Mouse (Mus musculus): Measurements from ENCODE around the gene Ppp4r4. TPM values are rescaled to one million over a fixed set of nuclear protein-coding genes. Genes with fewer than 3 reads are reported as not detected.

The Ppp4r4 gene
- polyA plus RNA-seq, 1 experiment = 0.99 TPM

GRCm38 (mm10) chr12:103551422-103551821 lies 19.3 kb downstream of the Ppp4r4 start:
- Histone ChIP-seq H3K4me3 (ENCODE audit: insufficient read depth, low read depth, low read length) (no peak overlapping the region), H3K27me3 (replicated peaks; ENCODE audit: control insufficient read depth, insufficient read depth, low read length) (no peaks in the 10 kb centered on the region), H3K36me3 (ENCODE audit: control insufficient read depth, insufficient read depth, low read length) (no peaks in the 10 kb centered on the region), H3K4me1 (ENCODE audit: control insufficient read depth, insufficient read depth, low read length) (no peaks in the 10 kb centered on the region), H3K27ac (ENCODE audit: insufficient read depth, low read depth, low read length) (no peak overlapping the region)
- DNase-seq = no peak
- 50% methylated on average over 4 of the region's 4 CpGs for whole genome bisulfite sequencing
- TF ChIP-seq CTCF (conservative IDR thresholded peaks at IDR 0.05; ENCODE audit: insufficient read depth, insufficient read length, low read depth, low read length) (no peak), POLR2A (IDR thresholded peaks at IDR 0.05; ENCODE audit: low read depth, low read length) (no peak)

GRCm38 (mm10) chr12:103552506-103552905 lies 20.4 kb downstream of the Ppp4r4 start:
- Histone ChIP-seq H3K36me3 (ENCODE audit: control insufficient read depth, insufficient read depth, low read length) (no peaks in the 10 kb centered on the region), H3K27me3 (replicated peaks; ENCODE audit: control insufficient read depth, insufficient read depth, low read length) (no peaks in the 10 kb centered on the region), H3K27ac (ENCODE audit: insufficient read depth, low read depth, low read length) (no peak overlapping the region), H3K4me1 (ENCODE audit: control insufficient read depth, insufficient read depth, low read length) (no peaks in the 10 kb centered on the region), H3K4me3 (ENCODE audit: insufficient read depth, low read depth, low read length) (no peak overlapping the region)
- TF ChIP-seq POLR2A (IDR thresholded peaks at IDR 0.05; ENCODE audit: low read depth, low read length) (no peak), CTCF (conservative IDR thresholded peaks at IDR 0.05; ENCODE audit: insufficient read depth, insufficient read length, low read depth, low read length) (no peak)
- no peak for DNase-seq
- WGBS = 89% methylated on average over 2 of the region's 2 CpGs

GRCm38 (mm10) chr12:103553497-103553896 lies 21.4 kb downstream of the Ppp4r4 start:
- 0 out of 2 replicates have a peak, but pooled peaks have one; percentile 3 for TF ChIP-seq CTCF (conservative IDR thresholded peaks at IDR 0.05; ENCODE audit: insufficient read depth, insufficient read length, low read depth, low read length)
- TF ChIP-seq POLR2A (IDR thresholded peaks at IDR 0.05; ENCODE audit: low read depth, low read length) = no peak
- no peak for DNase-seq
- H3K27me3 ChIP-seq (replicated peaks; ENCODE audit: control insufficient read depth, insufficient read depth, low read length) = no peaks in the 10 kb centered on the region
- H3K36me3 ChIP-seq (ENCODE audit: control insufficient read depth, insufficient read depth, low read length) = no peaks in the 10 kb centered on the region
- no peak overlapping the region for H3K4me3 ChIP-seq (ENCODE audit: insufficient read depth, low read depth, low read length)
- H3K4me1 ChIP-seq (ENCODE audit: control insufficient read depth, insufficient read depth, low read length) = no peaks in the 10 kb centered on the region
- no peak overlapping the region for H3K27ac ChIP-seq (ENCODE audit: insufficient read depth, low read depth, low read length)
- WGBS = 71% methylated on average over 3 of the region's 3 CpGs

- no peak for TF ChIP-seq POLR2A (IDR thresholded peaks at IDR 0.05; ENCODE audit: low read depth, low read length)
- no peak for TF ChIP-seq CTCF (conservative IDR thresholded peaks at IDR 0.05; ENCODE audit: insufficient read depth, insufficient read length, low read depth, low read length)
- WGBS = 87% methylated on average over 5 of the region's 5 CpGs
- Histone ChIP-seq H3K4me3 (ENCODE audit: insufficient read depth, low read depth, low read length) (no peak overlapping the region), H3K27ac (ENCODE audit: insufficient read depth, low read depth, low read length) (no peak overlapping the region), H3K27me3 (replicated peaks; ENCODE audit: control insufficient read depth, insufficient read depth, low read length) (no peaks in the 10 kb centered on the region), H3K4me1 (ENCODE audit: control insufficient read depth, insufficient read depth, low read length) (no peaks in the 10 kb centered on the region), H3K36me3 (ENCODE audit: control insufficient read depth, insufficient read depth, low read length) (no peaks in the 10 kb centered on the region)
- DNase-seq = no peak
Measured at GRCm38 (mm10) chr12:103556856-103557255, 24.8 kb downstream of the Ppp4r4 start.

- Histone ChIP-seq H3K27me3 (replicated peaks; ENCODE audit: control insufficient read depth, insufficient read depth, low read length) (no peaks in the 10 kb centered on the region), H3K4me3 (ENCODE audit: insufficient read depth, low read depth, low read length) (no peak overlapping the region), H3K36me3 (ENCODE audit: control insufficient read depth, insufficient read depth, low read length) (no peaks in the 10 kb centered on the region), H3K27ac (ENCODE audit: insufficient read depth, low read depth, low read length) (no peak overlapping the region), H3K4me1 (ENCODE audit: control insufficient read depth, insufficient read depth, low read length) (peaks cover 4% of the 10 kb centered on the region; the same call in 1 of the 2 replicates)
- no peak for DNase-seq
- TF ChIP-seq POLR2A (IDR thresholded peaks at IDR 0.05; ENCODE audit: low read depth, low read length) = no peak
- 73% methylated on average over 1 of the region's 1 CpGs for WGBS
Measured at GRCm38 (mm10) chr12:103564726-103565125, 32.6 kb downstream of the Ppp4r4 start.

GRCm38 (mm10) chr12:103565151-103565550 lies 33.1 kb downstream of the Ppp4r4 start:
- Histone ChIP-seq H3K27ac (ENCODE audit: insufficient read depth, low read depth, low read length) (no peak overlapping the region), H3K27me3 (replicated peaks; ENCODE audit: control insufficient read depth, insufficient read depth, low read length) (no peaks in the 10 kb centered on the region), H3K4me1 (ENCODE audit: control insufficient read depth, insufficient read depth, low read length) (peaks cover 6% of the 10 kb centered on the region; the same call in 1 of the 2 replicates), H3K4me3 (ENCODE audit: insufficient read depth, low read depth, low read length) (no peak overlapping the region), H3K36me3 (ENCODE audit: control insufficient read depth, insufficient read depth, low read length) (no peaks in the 10 kb centered on the region)
- DNase-seq = peak; percentile 42
- no peak for TF ChIP-seq CTCF (conservative IDR thresholded peaks at IDR 0.05; ENCODE audit: insufficient read depth, insufficient read length, low read depth, low read length)
- no peak for TF ChIP-seq POLR2A (IDR thresholded peaks at IDR 0.05; ENCODE audit: low read depth, low read length)
- WGBS = 48% methylated on average over 7 of the region's 7 CpGs

GRCm38 (mm10) chr12:103567129-103567528 lies 35.0 kb downstream of the Ppp4r4 start:
- peak; percentile 40 for DNase-seq

More at GRCm38 (mm10) chr12:103567129-103567528, 35.0 kb downstream of the Ppp4r4 start:
- Histone ChIP-seq H3K4me3 (ENCODE audit: insufficient read depth, low read depth, low read length) (no peak overlapping the region), H3K36me3 (ENCODE audit: control insufficient read depth, insufficient read depth, low read length) (no peaks in the 10 kb centered on the region), H3K4me1 (ENCODE audit: control insufficient read depth, insufficient read depth, low read length) (peaks cover 6% of the 10 kb centered on the region; the same call in 1 of the 2 replicates), H3K27me3 (replicated peaks; ENCODE audit: control insufficient read depth, insufficient read depth, low read length) (no peaks in the 10 kb centered on the region), H3K27ac (ENCODE audit: insufficient read depth, low read depth, low read length) (no peak overlapping the region)
- peak; percentile 32; the same call in 1 of the 2 replicates for TF ChIP-seq CTCF (conservative IDR thresholded peaks at IDR 0.05; ENCODE audit: insufficient read depth, insufficient read length, low read depth, low read length)
- TF ChIP-seq POLR2A (IDR thresholded peaks at IDR 0.05; ENCODE audit: low read depth, low read length) = no peak
- 53% methylated on average over 3 of the region's 3 CpGs for WGBS
